Mouse (Mus musculus): ENCODE results near the gene Cdkl2. TPM values are rescaled to one million over a fixed set of nuclear protein-coding genes. Genes with fewer than 3 reads are reported as not detected.

The Cdkl2 gene
- 0.93 TPM in 2 replicates for polyA plus RNA-seq (2014; fragmentation: Nextera tagmentation; extraction: Ambion mirVana)

DNA sequence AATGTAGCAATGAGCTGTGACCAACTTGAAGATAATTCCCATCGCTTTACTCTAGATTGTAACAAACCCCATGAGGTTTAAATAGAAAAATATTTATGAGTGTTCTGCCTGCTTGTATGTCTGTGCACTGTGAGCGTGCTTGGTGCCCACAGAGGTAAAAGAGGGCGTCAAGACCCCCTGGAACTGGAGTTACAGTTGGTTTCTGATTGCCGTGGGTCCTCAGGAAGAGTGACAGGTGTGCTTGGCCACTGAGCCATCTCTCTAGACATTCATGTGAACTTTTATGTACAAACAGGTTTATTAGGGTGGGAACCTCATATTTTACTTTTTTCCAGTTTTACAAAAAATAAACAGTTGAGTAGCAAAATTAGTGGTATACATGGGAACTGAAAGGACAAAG is at the start of gene Cdkl2:
Gene Cdkl2, minus strand, starts transcription at position 101 of the 400 bp plus-strand sequence.
- 77% methylated on average over 4 of the region's 4 CpGs for WGBS

DNA sequence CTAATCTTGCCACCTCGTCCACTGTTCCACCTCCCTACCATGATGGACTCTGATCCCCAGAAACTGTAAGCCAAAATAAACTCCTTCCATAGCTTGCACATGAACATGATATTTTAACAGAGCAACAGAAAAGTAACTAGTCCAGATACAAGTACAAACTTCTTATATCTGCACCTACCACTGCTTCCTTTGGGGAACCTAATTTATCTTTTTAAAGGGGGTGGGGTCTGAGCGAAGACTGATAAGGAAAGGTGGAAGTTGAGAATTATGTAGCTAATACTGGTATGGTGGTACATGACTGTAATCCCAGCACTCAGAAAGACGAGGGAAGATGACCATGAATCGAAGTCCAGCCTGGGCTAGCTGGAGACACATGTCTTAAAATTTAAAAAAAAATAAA is 43.8 kb upstream of the Cdkl2 start:
- no peaks in the 10 kb centered on the region for H3K27me3 ChIP-seq (ENCODE audit: control insufficient read depth, insufficient read depth, low read length)
- H3K4me2 ChIP-seq (ENCODE audit: low read depth), result no peak overlapping the region
- ATAC-seq (ENCODE audit: insufficient read depth, low FRiP score, low TSS enrichment) (no peak), DNase-seq (ENCODE audit: low spot score) (no peak)
- WGBS, result 93% methylated on average over 4 of the region's 4 CpGs
- no peak overlapping the region for H3K4me3 ChIP-seq (ENCODE audit: low read depth, low read length)
- no peaks in the 10 kb centered on the region for H3K9me3 ChIP-seq (ENCODE audit: control insufficient read depth, low read length)
- no peak overlapping the region for H3K9ac ChIP-seq (ENCODE audit: low read length)
- H3K4me1 ChIP-seq (ENCODE audit: control insufficient read depth, insufficient read depth, low read length), result no peaks in the 10 kb centered on the region
- H3K27ac ChIP-seq (ENCODE audit: low read depth, low read length), result no peak overlapping the region
- no peaks in the 10 kb centered on the region for H3K36me3 ChIP-seq (ENCODE audit: control insufficient read depth, insufficient read depth, low read length)

More for the DNA sequence above, at the start of gene Cdkl2:
- Histone ChIP-seq H3K27ac (ENCODE audit: low read depth, low read length) (no peak within 1 kb of the TSS), H3K4me1 (ENCODE audit: control insufficient read depth, insufficient read depth, low read length) (no peaks in the 10 kb centered on the region), H3K4me3 (ENCODE audit: low read depth, low read length) (peak within 1 kb of the TSS; percentile 72), H3K36me3 (ENCODE audit: control insufficient read depth, insufficient read depth, low read length) (no peaks in the 10 kb centered on the region), H3K27me3 (ENCODE audit: control insufficient read depth, insufficient read depth, low read length) (peaks cover 6% of the 10 kb centered on the region), H3K9me3 (ENCODE audit: control insufficient read depth, low read length) (no peaks in the 10 kb centered on the region), H3K4me2 (ENCODE audit: low read depth) (peak within 1 kb of the TSS; percentile 98), H3K9ac (ENCODE audit: low read length) (peak within 1 kb of the TSS; percentile 42)
- ATAC-seq (ENCODE audit: insufficient read depth, low FRiP score, low TSS enrichment), result no peak
- DNase-seq (ENCODE audit: low spot score), result no peak

DNA sequence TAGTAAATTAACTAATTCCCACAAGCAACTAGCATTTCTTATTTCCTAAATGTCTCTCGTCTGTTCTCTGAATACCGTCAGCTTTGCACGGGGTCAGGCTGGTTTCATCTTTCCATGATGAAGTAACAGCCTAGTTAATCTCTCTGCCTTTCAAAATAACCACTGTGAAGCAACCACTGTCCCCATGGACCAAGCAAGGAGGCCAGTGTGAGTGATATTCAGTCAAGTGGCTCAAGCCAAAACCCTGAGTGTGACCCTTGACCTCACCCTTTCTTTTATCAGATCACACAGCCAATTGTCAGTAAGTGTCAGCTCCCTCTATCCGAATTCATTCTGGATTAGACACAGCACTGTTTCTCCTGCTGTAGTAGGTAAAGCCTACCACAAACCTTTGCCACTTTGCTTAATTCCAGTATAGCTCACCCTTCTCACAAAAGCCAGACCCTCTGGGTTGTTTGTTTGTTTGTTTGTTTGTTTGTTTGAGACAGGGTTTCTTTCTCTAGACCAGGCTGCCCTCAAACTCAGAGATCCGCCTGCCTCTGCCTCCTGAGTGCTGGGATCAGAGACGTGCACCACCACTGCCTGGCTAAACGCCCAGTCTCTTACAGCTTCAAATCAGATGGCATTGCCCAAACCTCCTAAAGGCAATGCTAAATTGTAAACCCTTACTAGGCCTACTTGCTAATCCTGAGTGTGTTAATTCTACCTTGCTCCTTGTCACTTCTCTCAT is 42.3 kb upstream of the Cdkl2 start:
- H3K9me3 ChIP-seq (ENCODE audit: control insufficient read depth, low read length), result no peaks in the 10 kb centered on the region

DNA sequence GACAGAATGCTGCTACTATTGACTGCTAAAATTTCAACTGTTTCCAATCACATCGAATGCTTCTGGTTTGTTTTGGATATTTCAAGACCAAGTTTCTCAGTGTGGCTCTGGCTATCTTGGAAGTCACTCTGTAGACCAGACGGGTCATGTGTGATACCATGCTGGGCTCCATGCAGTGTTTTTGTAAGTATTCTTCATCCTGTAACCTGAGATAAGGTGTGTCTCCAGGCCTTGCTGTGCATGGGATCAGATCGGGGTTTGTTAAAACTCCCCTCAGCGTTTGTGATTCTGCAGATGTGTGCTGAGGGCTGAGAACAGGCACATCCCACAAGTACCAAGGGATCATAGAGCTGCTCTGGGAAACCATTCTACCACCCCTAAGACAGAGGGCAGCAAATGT is 41.6 kb upstream of the Cdkl2 start:
- WGBS, result 63% methylated on average over 4 of the region's 4 CpGs
- H3K4me3 ChIP-seq (ENCODE audit: low read depth, low read length), result no peak overlapping the region
- H3K27me3 ChIP-seq (ENCODE audit: control insufficient read depth, insufficient read depth, low read length), result no peaks in the 10 kb centered on the region
- ATAC-seq (ENCODE audit: insufficient read depth, low FRiP score, low TSS enrichment) (no peak), DNase-seq (ENCODE audit: low spot score) (no peak)
- no peak overlapping the region for H3K4me2 ChIP-seq (ENCODE audit: low read depth)
- no peak overlapping the region for H3K27ac ChIP-seq (ENCODE audit: low read depth, low read length)
- no peaks in the 10 kb centered on the region for H3K9me3 ChIP-seq (ENCODE audit: control insufficient read depth, low read length)
- peaks cover 12% of the 10 kb centered on the region for H3K4me1 ChIP-seq (ENCODE audit: control insufficient read depth, insufficient read depth, low read length)
- H3K36me3 ChIP-seq (ENCODE audit: control insufficient read depth, insufficient read depth, low read length), result no peaks in the 10 kb centered on the region
- H3K9ac ChIP-seq (ENCODE audit: low read length), result no peak overlapping the region

More for the DNA sequence above, 42.3 kb upstream of the Cdkl2 start:
- no peak for ATAC-seq (ENCODE audit: insufficient read depth, low FRiP score, low TSS enrichment)
- no peak overlapping the region for H3K27ac ChIP-seq (ENCODE audit: low read depth, low read length)
- peaks cover 12% of the 10 kb centered on the region for H3K4me1 ChIP-seq (ENCODE audit: control insufficient read depth, insufficient read depth, low read length)
- no peak overlapping the region for H3K9ac ChIP-seq (ENCODE audit: low read length)
- no peaks in the 10 kb centered on the region for H3K36me3 ChIP-seq (ENCODE audit: control insufficient read depth, insufficient read depth, low read length)
- H3K27me3 ChIP-seq (ENCODE audit: control insufficient read depth, insufficient read depth, low read length), result no peaks in the 10 kb centered on the region
- WGBS, result 86% methylated on average over 7 of the region's 7 CpGs
- DNase-seq (ENCODE audit: low spot score), result no peak
- no peak overlapping the region for H3K4me2 ChIP-seq (ENCODE audit: low read depth)
- H3K4me3 ChIP-seq (ENCODE audit: low read depth, low read length), result no peak overlapping the region

DNA sequence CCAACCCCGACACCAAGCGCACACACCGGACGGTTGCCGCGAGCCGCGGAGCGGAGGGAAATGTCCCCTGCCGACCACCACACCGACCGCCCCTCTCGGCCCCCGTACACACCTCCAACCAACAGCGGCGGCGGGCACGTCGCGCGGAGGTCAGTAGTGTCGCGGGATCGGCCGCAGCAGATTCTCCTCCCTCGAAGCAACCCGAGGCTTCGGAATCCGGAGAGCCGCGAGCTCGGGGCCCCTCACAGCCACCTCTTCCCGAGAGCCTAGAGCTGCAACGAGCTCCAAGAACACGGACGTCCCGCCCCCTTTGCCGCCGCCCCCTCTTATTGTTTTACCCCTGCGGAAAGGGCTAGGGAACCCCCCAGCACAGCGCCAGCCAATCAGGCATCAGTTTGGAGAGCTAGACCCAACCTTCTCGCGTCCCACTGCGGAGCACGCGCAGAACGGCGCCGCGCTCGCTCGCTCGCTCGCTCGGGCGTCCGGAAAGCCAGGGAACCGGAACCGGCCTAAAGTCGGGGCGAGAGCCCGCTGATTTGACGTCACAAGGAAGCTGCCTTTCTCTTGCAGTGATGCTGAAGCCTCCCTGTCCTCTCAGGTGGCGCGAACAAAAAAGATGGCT is 39.8 kb upstream of the Cdkl2 start, which contains the start of gene G3bp2:
Gene G3bp2, minus strand, starts transcription at position 303 of the 622 bp plus-strand sequence.
- Histone ChIP-seq H3K4me3 (ENCODE audit: low read depth, low read length) (peak within 1 kb of the TSS; percentile 94), H3K9ac (ENCODE audit: low read length) (peak within 1 kb of the TSS; percentile 96), H3K36me3 (ENCODE audit: control insufficient read depth, insufficient read depth, low read length) (no peaks in the 10 kb centered on the region), H3K4me2 (ENCODE audit: low read depth) (peak within 1 kb of the TSS; percentile 77), H3K9me3 (ENCODE audit: control insufficient read depth, low read length) (no peaks in the 10 kb centered on the region), H3K27ac (ENCODE audit: low read depth, low read length) (peak within 1 kb of the TSS; percentile 99), H3K4me1 (ENCODE audit: control insufficient read depth, insufficient read depth, low read length) (peaks cover 14% of the 10 kb centered on the region), H3K27me3 (ENCODE audit: control insufficient read depth, insufficient read depth, low read length) (no peaks in the 10 kb centered on the region)
- under 1% methylated on average over 65 of the region's 65 CpGs for WGBS
- ATAC-seq (ENCODE audit: insufficient read depth, low FRiP score, low TSS enrichment) (peak; percentile 96), DNase-seq (ENCODE audit: low spot score) (peak; percentile 99)

DNA sequence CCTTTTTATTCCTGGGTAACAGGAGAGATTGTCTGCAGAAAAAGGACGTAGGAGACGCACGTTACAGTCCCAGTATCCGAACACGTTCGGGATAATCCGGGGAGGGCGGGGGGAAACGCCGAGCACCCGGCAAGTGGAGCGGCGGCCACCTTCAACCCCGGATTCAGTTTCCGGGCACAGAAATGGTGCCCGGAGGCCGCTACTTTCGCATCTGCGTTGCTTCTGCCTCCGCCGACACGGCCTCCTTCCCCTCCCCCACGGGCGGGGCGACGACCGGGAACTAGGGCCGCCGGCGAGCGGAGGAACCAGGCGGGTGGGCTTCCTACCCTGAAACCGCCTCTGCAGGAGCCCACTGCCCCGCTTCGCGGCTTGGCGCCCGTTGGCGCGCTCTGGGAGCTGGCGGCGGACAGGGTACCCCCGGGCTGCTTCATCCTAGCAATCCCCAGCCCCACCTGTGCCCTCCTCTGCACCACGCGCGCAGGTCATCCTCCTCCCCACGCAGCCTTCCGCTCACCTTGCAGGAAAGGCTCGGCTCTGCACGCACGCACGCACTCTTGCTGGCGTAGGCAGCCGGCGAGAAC is 39.2 kb upstream of the Cdkl2 start:
- Histone ChIP-seq H3K27ac (ENCODE audit: low read depth, low read length) (peak overlapping the region; percentile 99), H3K4me2 (ENCODE audit: low read depth) (peak overlapping the region; percentile 77), H3K36me3 (ENCODE audit: control insufficient read depth, insufficient read depth, low read length) (no peaks in the 10 kb centered on the region), H3K4me1 (ENCODE audit: control insufficient read depth, insufficient read depth, low read length) (peaks cover 14% of the 10 kb centered on the region), H3K9ac (ENCODE audit: low read length) (peak overlapping the region; percentile 96), H3K4me3 (ENCODE audit: low read depth, low read length) (peak overlapping the region; percentile 94), H3K27me3 (ENCODE audit: control insufficient read depth, insufficient read depth, low read length) (no peaks in the 10 kb centered on the region), H3K9me3 (ENCODE audit: control insufficient read depth, low read length) (no peaks in the 10 kb centered on the region)
- under 1% methylated on average over 54 of the region's 55 CpGs for WGBS
- DNase-seq (ENCODE audit: low spot score) (no peak), ATAC-seq (ENCODE audit: insufficient read depth, low FRiP score, low TSS enrichment) (peak; percentile 62)

DNA sequence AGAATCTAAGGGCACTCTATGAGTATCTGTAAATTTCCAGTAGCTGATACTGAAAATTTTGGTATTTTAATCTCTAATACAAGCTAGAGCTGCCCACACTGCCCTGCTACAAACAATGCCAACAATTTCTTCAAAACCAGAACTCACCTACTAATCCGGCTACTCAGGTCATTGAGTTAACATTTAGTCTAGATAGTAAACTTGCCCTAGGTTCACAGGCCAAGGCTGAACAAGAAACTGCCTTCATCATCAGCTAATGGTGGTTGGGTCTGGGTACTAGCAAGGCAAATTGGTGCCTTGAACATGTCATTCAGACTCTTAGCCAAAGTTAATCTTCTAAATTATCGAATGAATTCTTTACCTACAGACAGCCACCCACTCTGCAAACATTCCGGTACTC is 37.6 kb upstream of the Cdkl2 start:
- no peaks in the 10 kb centered on the region for H3K27me3 ChIP-seq (ENCODE audit: control insufficient read depth, insufficient read depth, low read length)
- H3K4me3 ChIP-seq (ENCODE audit: low read depth, low read length), result no peak overlapping the region; the same call in 1 of the 2 replicates
- WGBS, result 80% methylated on average over 3 of the region's 3 CpGs

DNA sequence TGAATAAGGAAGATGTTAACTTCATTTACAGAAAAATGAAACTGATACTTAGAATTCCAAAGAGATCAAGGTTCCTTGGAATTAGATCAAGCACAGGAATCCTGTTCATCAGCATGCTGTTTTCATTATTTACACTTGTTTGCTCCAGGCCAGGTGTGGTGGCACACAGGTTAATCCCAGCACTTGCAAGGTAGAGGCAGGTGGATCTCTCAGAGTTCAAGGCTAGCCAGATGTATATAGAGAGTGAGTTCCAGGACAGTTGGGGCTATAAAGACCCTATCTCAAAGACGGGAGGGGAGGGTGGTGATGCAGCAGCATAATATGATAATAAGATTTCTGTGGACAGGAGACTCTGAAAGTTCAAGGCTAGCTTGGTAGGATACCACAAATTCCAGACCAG is 36.7 kb upstream of the Cdkl2 start:
- WGBS, result 82% methylated on average over 1 of the region's 1 CpGs
- Histone ChIP-seq H3K4me1 (ENCODE audit: control insufficient read depth, insufficient read depth, low read length) (peaks cover 14% of the 10 kb centered on the region), H3K27me3 (ENCODE audit: control insufficient read depth, insufficient read depth, low read length) (no peaks in the 10 kb centered on the region), H3K4me3 (ENCODE audit: low read depth, low read length) (no peak overlapping the region), H3K9ac (ENCODE audit: low read length) (no peak overlapping the region), H3K36me3 (ENCODE audit: control insufficient read depth, insufficient read depth, low read length) (no peaks in the 10 kb centered on the region), H3K9me3 (ENCODE audit: control insufficient read depth, low read length) (no peaks in the 10 kb centered on the region), H3K27ac (ENCODE audit: low read depth, low read length) (no peak overlapping the region), H3K4me2 (ENCODE audit: low read depth) (no peak overlapping the region)
- ATAC-seq (ENCODE audit: insufficient read depth, low FRiP score, low TSS enrichment), result no peak
- no peak for DNase-seq (ENCODE audit: low spot score)

More for the DNA sequence above, 37.6 kb upstream of the Cdkl2 start:
- no peak for DNase-seq (ENCODE audit: low spot score)
- ATAC-seq (ENCODE audit: insufficient read depth, low FRiP score, low TSS enrichment), result no peak
- peak overlapping the region; percentile 77; the same call in 1 of the 2 replicates for H3K4me2 ChIP-seq (ENCODE audit: low read depth)
- H3K9me3 ChIP-seq (ENCODE audit: control insufficient read depth, low read length), result no peaks in the 10 kb centered on the region
- peak overlapping the region; percentile 12; the same call in 1 of the 2 replicates for H3K9ac ChIP-seq (ENCODE audit: low read length)
- H3K27ac ChIP-seq (ENCODE audit: low read depth, low read length), result no peak overlapping the region
- H3K36me3 ChIP-seq (ENCODE audit: control insufficient read depth, insufficient read depth, low read length), result no peaks in the 10 kb centered on the region
- H3K4me1 ChIP-seq (ENCODE audit: control insufficient read depth, insufficient read depth, low read length), result peaks cover 14% of the 10 kb centered on the region
